Mouse (Mus musculus) layer of hippocampus, postnatal 14 days (tissue): ENCODE measurements around the gene Gm3055. TPM values are rescaled to one million over a fixed set of nuclear protein-coding genes. Genes with fewer than 3 reads are reported as not detected.
"Not testable (repeated sequence)": the region's sequence is repeated elsewhere in the genome, so short reads cannot be mapped to it uniquely, and the experiment has no call there.

Experiments used
- DNase-seq, 2 experiments: peaks; one replicate each; pipeline ENCODE4 v3.0.0; 2021 to 2022; ENCODE audit warnings: low spot score in 2 of 2, mixed read lengths in 1 of 2
- long read RNA-seq, 2 experiments: library from polyadenylated mRNA; stranded (forward); transcript quantifications; one replicate each; pipeline ENCODE4 v2.0.0; 2021
- total RNA-seq, 2 experiments: library from RNA; stranded (reverse); gene quantifications; 2 replicates each; pipeline ENCODE4 v1.2.3; 2021

Gm3055 gene
- total RNA-seq, result 1 to 10 TPM; 7.6 to 9.5 TPM
- long read RNA-seq, experiment 1, partial matches to known transcripts, result 0 of 1 reads
- long read RNA-seq, experiment 1, other reads (novel, unspliced or antisense), result 0 of 1 reads
- long read RNA-seq, experiment 2, partial matches to known transcripts, result 0 of 1 reads
- long read RNA-seq, experiment 2, other reads (novel, unspliced or antisense), result 1 of 1 reads

DNA sequence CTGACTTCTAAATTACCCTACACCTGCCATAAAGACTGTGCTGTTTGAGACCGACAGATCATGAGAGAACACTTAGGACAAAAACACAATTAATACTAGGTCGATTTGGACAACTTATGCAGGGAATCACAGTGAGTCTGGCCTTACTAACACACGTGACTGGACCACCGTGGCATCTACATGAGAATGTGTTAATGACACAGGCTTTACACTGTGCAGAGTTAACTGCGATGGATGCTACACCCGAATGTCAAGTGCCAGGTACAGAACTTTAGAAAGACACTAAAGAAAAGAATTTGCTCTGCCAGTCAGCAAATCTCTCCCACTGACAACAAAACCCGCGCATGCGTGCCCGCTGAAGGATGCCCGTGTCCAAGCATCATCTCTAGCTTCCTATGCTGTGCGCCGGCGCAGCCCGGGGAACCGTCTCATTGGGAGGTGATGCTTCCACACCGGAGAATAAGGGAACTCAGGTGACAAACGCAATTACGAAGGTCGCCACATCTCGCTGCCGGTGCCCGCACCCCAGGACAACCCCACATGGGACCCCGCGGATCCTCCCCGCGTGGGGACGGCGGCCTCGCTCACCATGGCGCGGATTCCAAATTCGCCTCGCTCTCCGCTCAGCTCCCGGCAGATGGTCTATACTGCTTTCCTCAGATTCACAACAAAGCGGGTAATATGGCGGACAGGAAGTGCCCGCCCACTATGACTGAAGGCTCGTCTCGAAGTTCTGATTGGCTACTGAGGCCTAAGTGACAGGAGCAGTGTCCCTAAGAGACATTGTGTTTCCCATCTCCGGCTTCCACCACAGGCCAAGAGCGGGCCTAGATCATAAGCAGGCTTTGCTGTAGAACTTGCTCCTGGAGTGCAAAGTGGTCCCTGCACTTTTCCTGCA lies at the start of gene Gm3055:
Gene Gm3055 (minus strand): TSS at position 656 of the 898 bp plus-strand sequence.
- DNase-seq, result not testable (repeated sequence)

DNA sequence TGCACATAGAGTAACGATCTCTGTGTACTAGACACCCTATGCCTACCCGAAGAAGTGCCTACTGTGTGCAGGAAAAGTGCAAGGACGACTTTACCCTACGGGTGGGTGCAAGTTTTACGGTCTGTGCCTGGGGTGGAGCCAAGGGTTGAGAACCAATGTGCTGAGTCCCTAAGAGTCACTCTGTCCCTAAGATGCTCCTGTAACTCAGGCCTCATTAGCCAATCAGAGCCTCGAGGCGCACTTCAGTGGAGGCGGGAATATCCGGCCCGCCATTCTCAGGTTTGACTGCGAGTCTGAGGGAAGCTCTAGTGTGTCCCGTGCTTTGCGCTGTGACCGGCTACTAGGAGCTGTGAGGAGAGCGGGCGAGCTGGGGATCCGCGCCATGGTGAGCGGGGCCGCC lies 40.9 kb upstream of the Gm3055 start, which contains the start of gene Gm4767:
Gene Gm4767 (plus strand): TSS at position 288 of the 400 bp plus-strand sequence.
- not testable (repeated sequence) for DNase-seq

GRCm38 (mm10) chr10:81771404-81771777 lies 430 bp upstream of the Gm3055 start:
- not testable (repeated sequence) for DNase-seq

DNA sequence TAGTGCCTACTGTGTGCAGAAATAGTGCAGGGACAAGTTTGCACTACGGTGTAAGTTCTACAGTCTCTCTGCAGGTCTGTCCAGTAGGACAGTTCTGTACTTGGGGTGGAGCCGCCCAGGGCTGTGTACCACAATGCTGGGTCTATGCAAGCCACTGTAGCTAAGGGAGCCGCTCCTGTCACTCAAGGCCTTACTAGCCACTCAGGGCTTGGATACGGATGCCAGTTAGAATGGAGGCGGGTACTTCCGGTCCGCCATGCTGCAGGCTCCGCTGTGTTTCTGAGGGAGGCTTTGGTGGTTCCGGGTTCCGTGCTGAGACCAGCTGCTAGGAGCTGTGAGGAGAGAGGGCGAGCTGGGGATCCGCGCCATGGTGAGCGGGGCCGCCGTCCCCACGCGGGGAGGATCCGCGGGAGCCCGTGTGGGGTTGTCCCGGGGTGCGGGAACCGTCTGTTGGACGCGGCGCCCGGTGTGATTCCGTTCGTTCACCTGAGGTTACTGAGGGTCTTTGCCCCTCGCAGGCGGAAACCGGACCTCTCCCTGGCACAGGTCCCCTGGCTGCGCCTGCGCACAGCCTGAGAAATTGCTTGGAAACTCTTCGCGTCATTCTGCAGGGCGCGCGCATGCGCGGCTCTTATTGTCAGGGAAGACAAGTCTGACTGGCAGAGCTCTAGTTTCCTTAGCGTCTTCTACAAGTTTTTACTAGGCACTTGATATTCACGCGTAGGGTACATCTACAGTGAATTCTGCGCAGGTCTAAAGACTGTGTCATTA lies 66.2 kb downstream of the Gm3055 start, which contains the start of gene Zfp433:
Gene Zfp433 (plus strand): TSS at position 295 of the 771 bp plus-strand sequence.
- DNase-seq, result not testable (repeated sequence)

Other genes starting within 250 kb of the Gm3055 start
- 1 to 10 TPM; 2.4 to 4.2 TPM for gene Gna15, start 246.9 kb downstream of the Gm3055 start, total RNA-seq
- 100 to 1,000 TPM; 120 to 121 TPM for gene Gna11, start 226.0 kb downstream of the Gm3055 start, total RNA-seq
- 100 to 1,000 TPM; 639 to 673 TPM for gene Aes, start 211.7 kb downstream of the Gm3055 start, total RNA-seq
- gene Tle2, start 196.6 kb downstream of the Gm3055 start, total RNA-seq, result 10 to 100 TPM; 23.3 to 25.9 TPM
- gene Tle6, start 170.1 kb downstream of the Gm3055 start, total RNA-seq, result 1 to 10 TPM; 2.0 to 3.5 TPM
- 1 to 10 TPM; 2.6 to 2.8 TPM for gene BC025920, start 164.9 kb downstream of the Gm3055 start, total RNA-seq
- gene Sirt6, start 143.4 kb downstream of the Gm3055 start, total RNA-seq, result 10 to 100 TPM; 27.8 to 30.3 TPM
- gene Ankrd24, start 142.6 kb downstream of the Gm3055 start, total RNA-seq, result 10 to 100 TPM; 32.5 to 36.3 TPM
- 1 to 10 TPM; 3.5 to 3.9 TPM for gene Gm10778, start 122.1 kb downstream of the Gm3055 start, total RNA-seq
- 10 to 100 TPM in 1 of 2 experiments, 1 to 10 TPM in 1; 8.0 to 11.5 TPM for gene Zfp433, start 66.3 kb downstream of the Gm3055 start, total RNA-seq
- gene Gm4767, start 41.0 kb upstream of the Gm3055 start, total RNA-seq, result 1 to 10 TPM; 2.8 to 3.0 TPM
- gene Gm32687, start 92.8 kb upstream of the Gm3055 start, total RNA-seq, result 1 to 10 TPM; 3.4 to 4.6 TPM
- gene Zfp781, start 159.3 kb upstream of the Gm3055 start, total RNA-seq, result 1 to 10 TPM; 2.9 to 3.1 TPM